Mouse (Mus musculus) small intestine, adult 2 months (tissue): ENCODE data around the gene 3100002H09Rik.

Experiments used
- CTCF ChIP-seq: fragments of 200-500 bp; IDR thresholded peaks from 2 replicates; pipeline ENCODE4 v1.5.1; 2012; ENCODE audit warnings: low read depth, mild to moderate bottlenecking, control low read depth, inconsistent platforms, low read length, moderate library complexity, mixed read lengths; ENCODE audit not compliant: insufficient replicate concordance, insufficient read length; ENCODE audit errors: extremely low read depth
- POLR2A ChIP-seq: fragments of 200-500 bp; IDR thresholded peaks from 2 replicates; pipeline ENCODE4 v1.6.1; 2012; ENCODE audit warnings: low read depth, mild to moderate bottlenecking, control low read depth, inconsistent platforms, low read length, moderate library complexity

- no peak for TF ChIP-seq CTCF
- no peak for TF ChIP-seq POLR2A
Observed at GRCm38 (mm10) chr4:124573586-124573985, 37.0 kb downstream of the 3100002H09Rik start.
